Mouse (Mus musculus) hindbrain, embryonic 12.5 days (tissue): ENCODE measurements around the gene Bend4. TPM values are rescaled to one million over a fixed set of nuclear protein-coding genes. Genes with fewer than 3 reads are reported as not detected.

Experiments used
- ATAC-seq: fragments of 200-750 bp; cut with Nextera tagmentation; 2 replicates; pipeline ENCODE4 v1.8.0; 2017; ENCODE audit warnings: moderate TSS enrichment; ENCODE audit not compliant: low FRiP score
- H3K27ac ChIP-seq: fragments of 300-500 bp; sonication (generic); 2 replicates; pipeline ENCODE4 v1.5.1; 2016; ENCODE audit warnings: mild to moderate bottlenecking
- H3K27me3 ChIP-seq: fragments of 300-500 bp; sonication (generic); 2 replicates; pipeline ENCODE4 v1.6.1; 2016; ENCODE audit warnings: mild to moderate bottlenecking
- H3K36me3 ChIP-seq: fragments of 300-500 bp; sonication (generic); 2 replicates; pipeline ENCODE4 v1.6.1; 2016; ENCODE audit warnings: mild to moderate bottlenecking
- H3K4me1 ChIP-seq: fragments of 300-500 bp; sonication (generic); 2 replicates; pipeline ENCODE4 v1.6.1; 2016
- H3K4me2 ChIP-seq: fragments of 300-500 bp; sonication (generic); replicated peaks from 2 replicates; pipeline ENCODE4 v1.6.1; 2016; ENCODE audit warnings: mild to moderate bottlenecking
- H3K4me3 ChIP-seq: fragments of 300-500 bp; sonication (generic); 2 replicates; pipeline ENCODE4 v1.5.1; 2016; ENCODE audit warnings: mild to moderate bottlenecking
- H3K9ac ChIP-seq: fragments of 300-500 bp; sonication (generic); 2 replicates; pipeline ENCODE4 v1.6.1; 2016; ENCODE audit warnings: mild to moderate bottlenecking, moderate library complexity
- H3K9me3 ChIP-seq: fragments of 300-500 bp; sonication (generic); replicated peaks from 2 replicates; pipeline ENCODE4 v1.6.1; 2016; ENCODE audit warnings: mild to moderate bottlenecking
- WGBS: fragments of 180-500 bp; shearing (Covaris S2); methylation state at CpG from one replicate; pipeline ENCODE4 v1.1.7; 2016; 5-methylcytosine and 5-hydroxymethylcytosine counted together
- polyA plus RNA-seq: library from polyadenylated mRNA; unstranded; fragments of >200 nt; fragmentation: Nextera tagmentation; extraction: Ambion mirVana; gene quantifications from 2 replicates; pipeline ENCODE4 v1.2.1, GENCODE M21; 2016

Bend4 gene
- polyA plus RNA-seq, 1 experiment from 2014 or later: 10.3 TPM

- WGBS: 84% methylated on average over 8 of the region's 8 CpGs
- H3K36me3 ChIP-seq: no peaks in the 10 kb centered on the region
- H3K27ac ChIP-seq: no peak overlapping the region
- no peak overlapping the region for H3K4me2 ChIP-seq
- no peaks in the 10 kb centered on the region for H3K4me1 ChIP-seq
- no peak overlapping the region for H3K4me3 ChIP-seq
- H3K9me3 ChIP-seq: no peaks in the 10 kb centered on the region
- ATAC-seq: no peak
- no peaks in the 10 kb centered on the region for H3K27me3 ChIP-seq
- H3K9ac ChIP-seq: no peak overlapping the region
These were observed 51.0 kb downstream of the Bend4 start for GRCm38 (mm10) chr5:67377044-67377621.

DNA sequence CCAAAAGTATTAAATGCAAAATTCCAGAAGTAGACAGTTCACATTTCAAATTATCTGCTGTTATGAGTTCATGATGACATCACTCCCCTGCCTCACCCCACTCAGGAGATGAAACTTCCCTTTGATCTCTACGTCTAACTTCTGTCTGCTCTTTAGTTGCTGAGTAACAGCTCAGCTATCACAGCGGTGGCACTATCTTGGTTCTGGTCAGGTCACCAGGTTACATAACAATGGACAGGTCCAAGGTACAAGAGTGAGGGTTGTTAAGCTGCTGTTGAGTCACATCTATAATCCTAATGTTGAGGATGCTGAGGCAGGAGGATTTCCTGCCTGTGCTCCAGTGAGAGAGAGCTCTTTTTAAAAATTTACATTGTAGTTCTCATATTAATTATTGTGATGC lies 65.2 kb downstream of the Bend4 start:
- no peak overlapping the region for H3K27ac ChIP-seq
- no peaks in the 10 kb centered on the region for H3K36me3 ChIP-seq
- no peaks in the 10 kb centered on the region for H3K4me1 ChIP-seq
- 71% methylated on average over 2 of the region's 2 CpGs for WGBS
- H3K27me3 ChIP-seq: no peaks in the 10 kb centered on the region
- no peak for ATAC-seq
- H3K4me2 ChIP-seq: no peak overlapping the region
- H3K4me3 ChIP-seq: no peak overlapping the region
- no peaks in the 10 kb centered on the region for H3K9me3 ChIP-seq
- H3K9ac ChIP-seq: no peak overlapping the region

- no peaks in the 10 kb centered on the region for H3K4me1 ChIP-seq
- whole genome bisulfite sequencing: 93% methylated on average over 10 of the region's 10 CpGs
- H3K9ac ChIP-seq: no peak overlapping the region
- no peak overlapping the region for H3K27ac ChIP-seq
- no peak overlapping the region for H3K4me3 ChIP-seq
- no peak overlapping the region for H3K4me2 ChIP-seq
- no peak for ATAC-seq
- no peaks in the 10 kb centered on the region for H3K9me3 ChIP-seq
- H3K36me3 ChIP-seq: no peaks in the 10 kb centered on the region
- no peaks in the 10 kb centered on the region for H3K27me3 ChIP-seq
These were observed 65.8 kb downstream of the Bend4 start for GRCm38 (mm10) chr5:67362316-67362715.

- Histone ChIP-seq H3K27me3 (no peaks in the 10 kb centered on the region), H3K9ac (no peak overlapping the region), H3K4me1 (no peaks in the 10 kb centered on the region), H3K36me3 (peaks cover 66% of the 10 kb centered on the region), H3K4me2 (no peak overlapping the region), H3K27ac (no peak overlapping the region), H3K9me3 (no peaks in the 10 kb centered on the region), H3K4me3 (no peak overlapping the region)
- ATAC-seq: no peak
- WGBS: 80% methylated on average over 10 of the region's 10 CpGs
These were observed 79.2 kb downstream of the Bend4 start for GRCm38 (mm10) chr5:67348949-67349348.

GRCm38 (mm10) chr5:67347060-67347459 lies 81.0 kb downstream of the Bend4 start:
- Histone ChIP-seq H3K4me2 (no peak overlapping the region), H3K9me3 (no peaks in the 10 kb centered on the region), H3K27me3 (no peaks in the 10 kb centered on the region), H3K4me3 (no peak overlapping the region), H3K36me3 (peaks cover 68% of the 10 kb centered on the region), H3K9ac (no peak overlapping the region), H3K27ac (no peak overlapping the region), H3K4me1 (no peaks in the 10 kb centered on the region)
- 94% methylated on average over 2 of the region's 2 CpGs for WGBS
- ATAC-seq: no peak

Other genes with a start within 250 kb of the Bend4 start
- gene Tmem33, start 167.7 kb downstream of the Bend4 start, polyA plus RNA-seq: 93.2 and 106 TPM in 2 replicates
- gene Slc30a9, start 121.4 kb downstream of the Bend4 start, polyA plus RNA-seq: 151 and 156 TPM in 2 replicates
- 3.1 and 3.4 TPM in 2 replicates for gene Shisa3, start 179.6 kb upstream of the Bend4 start, polyA plus RNA-seq